Mouse (Mus musculus): ENCODE measurements around the gene Pibf1. TPM values are rescaled to one million over a fixed set of nuclear protein-coding genes. Genes with fewer than 3 reads are reported as not detected.

Pibf1 gene
- polyA plus RNA-seq, 1 experiment, result 1.4 TPM

- Histone ChIP-seq H3K27ac (ENCODE audit: insufficient read depth, low read length) (no peak overlapping the region), H3K4me1 (ENCODE audit: control insufficient read depth, insufficient read depth, insufficient read length) (peaks cover 9% of the 10 kb centered on the region), H3K36me3 (ENCODE audit: control insufficient read depth, insufficient read depth, low read length) (no peaks in the 10 kb centered on the region), H3K4me3 (ENCODE audit: extremely low read depth, insufficient read depth, insufficient read length) (no peak overlapping the region), H3K27me3 (ENCODE audit: control insufficient read depth, insufficient read depth, low read length) (peaks cover 15% of the 10 kb centered on the region)
- no peak for DNase-seq (ENCODE audit: low read depth in 1 of 2, low spot score in 2 of 2)
- WGBS, result 85% methylated on average over 15 of the region's 15 CpGs
- no peak for TF ChIP-seq POLR2A (IDR thresholded peaks at IDR 0.05; ENCODE audit: low read depth, low read length)
- no peak for TF ChIP-seq CTCF (IDR thresholded peaks at IDR 0.05; ENCODE audit: extremely low read depth, insufficient read depth, insufficient read length, insufficient replicate concordance)
Observed at GRCm38 (mm10) chr14:99295606-99296341, 196.6 kb downstream of the Pibf1 start.

GRCm38 (mm10) chr14:99298385-99299021 lies 199.3 kb downstream of the Pibf1 start, which contains the start of gene Klf5:
TSS of gene Klf5 (plus strand) at chr14:99298691.
- peak; percentile 15 to 54 for DNase-seq (ENCODE audit: low read depth in 1 of 2, low spot score in 2 of 2)
- no peak within 1 kb of the TSS for H3K27ac ChIP-seq (ENCODE audit: insufficient read depth, low read length)
- under 1% methylated on average over 60 of the region's 67 CpGs for WGBS

GRCm38 (mm10) chr14:99299022-99299481 lies 199.8 kb downstream of the Pibf1 start:
- no peak for DNase-seq (ENCODE audit: low read depth in 1 of 2, low spot score in 2 of 2)
- Histone ChIP-seq H3K4me3 (ENCODE audit: extremely low read depth, insufficient read depth, insufficient read length) (peak overlapping the region; percentile 45; the same call in 1 of the 2 replicates), H3K27me3 (ENCODE audit: control insufficient read depth, insufficient read depth, low read length) (peaks cover 15% of the 10 kb centered on the region), H3K27ac (ENCODE audit: insufficient read depth, low read length) (no peak overlapping the region), H3K4me1 (ENCODE audit: control insufficient read depth, insufficient read depth, insufficient read length) (peaks cover 9% of the 10 kb centered on the region), H3K36me3 (ENCODE audit: control insufficient read depth, insufficient read depth, low read length) (no peaks in the 10 kb centered on the region)
- WGBS, result under 1% methylated on average over 53 of the region's 60 CpGs
- no peak for TF ChIP-seq POLR2A (IDR thresholded peaks at IDR 0.05; ENCODE audit: low read depth, low read length)
- no peak for TF ChIP-seq CTCF (IDR thresholded peaks at IDR 0.05; ENCODE audit: extremely low read depth, insufficient read depth, insufficient read length, insufficient replicate concordance)

More at GRCm38 (mm10) chr14:99298385-99299021, 199.3 kb downstream of the Pibf1 start, which contains the start of gene Klf5:
- Histone ChIP-seq H3K4me1 (ENCODE audit: control insufficient read depth, insufficient read depth, insufficient read length) (peaks cover 9% of the 10 kb centered on the region), H3K4me3 (ENCODE audit: extremely low read depth, insufficient read depth, insufficient read length) (peak within 1 kb of the TSS; percentile 45), H3K27me3 (ENCODE audit: control insufficient read depth, insufficient read depth, low read length) (peaks cover 15% of the 10 kb centered on the region), H3K36me3 (ENCODE audit: control insufficient read depth, insufficient read depth, low read length) (no peaks in the 10 kb centered on the region)
- TF ChIP-seq POLR2A (IDR thresholded peaks at IDR 0.05; ENCODE audit: low read depth, low read length) (no peak), CTCF (IDR thresholded peaks at IDR 0.05; ENCODE audit: extremely low read depth, insufficient read depth, insufficient read length, insufficient replicate concordance) (no peak)

GRCm38 (mm10) chr14:99299701-99300191 lies 200.5 kb downstream of the Pibf1 start:
- 9% methylated on average over 21 of the region's 21 CpGs for WGBS

GRCm38 (mm10) chr14:99301472-99301871 lies 202.2 kb downstream of the Pibf1 start:
- no peak for DNase-seq (ENCODE audit: low read depth in 1 of 2, low spot score in 2 of 2)
- Histone ChIP-seq H3K4me3 (ENCODE audit: extremely low read depth, insufficient read depth, insufficient read length) (no peak overlapping the region), H3K27ac (ENCODE audit: insufficient read depth, low read length) (no peak overlapping the region), H3K36me3 (ENCODE audit: control insufficient read depth, insufficient read depth, low read length) (no peaks in the 10 kb centered on the region), H3K27me3 (ENCODE audit: control insufficient read depth, insufficient read depth, low read length) (peaks cover 15% of the 10 kb centered on the region), H3K4me1 (ENCODE audit: control insufficient read depth, insufficient read depth, insufficient read length) (peaks cover 9% of the 10 kb centered on the region)
- TF ChIP-seq CTCF (IDR thresholded peaks at IDR 0.05; ENCODE audit: extremely low read depth, insufficient read depth, insufficient read length, insufficient replicate concordance) (no peak), POLR2A (IDR thresholded peaks at IDR 0.05; ENCODE audit: low read depth, low read length) (no peak)
- 70% methylated on average over 11 of the region's 11 CpGs for WGBS

More at GRCm38 (mm10) chr14:99299701-99300191, 200.5 kb downstream of the Pibf1 start:
- peaks cover 15% of the 10 kb centered on the region for H3K27me3 ChIP-seq (ENCODE audit: control insufficient read depth, insufficient read depth, low read length)
- no peak overlapping the region for H3K4me3 ChIP-seq (ENCODE audit: extremely low read depth, insufficient read depth, insufficient read length)
- no peak for TF ChIP-seq POLR2A (IDR thresholded peaks at IDR 0.05; ENCODE audit: low read depth, low read length)
- no peak for TF ChIP-seq CTCF (IDR thresholded peaks at IDR 0.05; ENCODE audit: extremely low read depth, insufficient read depth, insufficient read length, insufficient replicate concordance)
- peaks cover 9% of the 10 kb centered on the region for H3K4me1 ChIP-seq (ENCODE audit: control insufficient read depth, insufficient read depth, insufficient read length)
- no peak overlapping the region for H3K27ac ChIP-seq (ENCODE audit: insufficient read depth, low read length)
- DNase-seq (ENCODE audit: low read depth in 1 of 2, low spot score in 2 of 2), result no peak
- H3K36me3 ChIP-seq (ENCODE audit: control insufficient read depth, insufficient read depth, low read length), result no peaks in the 10 kb centered on the region

Other genes starting within 250 kb of the Pibf1 start
- not detected in 2 replicates for gene Rpl36a-ps1, start 105.1 kb upstream of the Pibf1 start, polyA plus RNA-seq (2012; rRNA removed)
- 4.5 and 6.2 TPM in 2 replicates for gene Mzt1, start 53.3 kb upstream of the Pibf1 start, polyA plus RNA-seq (2012; rRNA removed)
- 2.2 and 2.3 TPM in 2 replicates for gene Bora, start 53.2 kb upstream of the Pibf1 start, polyA plus RNA-seq (2012; rRNA removed)
- 3.2 and 5.2 TPM in 2 replicates for gene Dis3, start 346 bp downstream of the Pibf1 start, polyA plus RNA-seq (2012; rRNA removed)
- 0.63 and 1.1 TPM in 2 replicates for gene Klf5, start 199.3 kb downstream of the Pibf1 start, polyA plus RNA-seq (2012; rRNA removed)